Mouse (Mus musculus) hindbrain, embryonic 16.5 days (tissue): ENCODE data around the gene Spata3. TPM values are rescaled to one million over a fixed set of nuclear protein-coding genes. Genes with fewer than 3 reads are reported as not detected.
A peak's percentile ranks its signal among the peaks of the same experiment; 100 is the strongest.

Source experiments
- ATAC-seq: fragments of 200-750 bp; cut with Nextera tagmentation; 2 replicates; pipeline ENCODE4 v1.8.0; 2017; ENCODE audit warnings: moderate TSS enrichment, moderate library complexity
- H3K27ac ChIP-seq: fragments of 300-500 bp; sonication (generic); 2 replicates; pipeline ENCODE4 v1.5.1; 2014; ENCODE audit warnings: low read depth, mild to moderate bottlenecking, control low read depth, low read length, moderate library complexity
- H3K27me3 ChIP-seq: fragments of 300-500 bp; sonication (generic); replicated peaks from 2 replicates; pipeline ENCODE4 v1.6.1; 2014; ENCODE audit warnings: low read length; ENCODE audit not compliant: control insufficient read depth, insufficient read depth
- H3K36me3 ChIP-seq: fragments of 300-500 bp; sonication (generic); 2 replicates; pipeline ENCODE4 v1.6.1; 2014; ENCODE audit warnings: mild to moderate bottlenecking, low read length, moderate library complexity, mixed read lengths; ENCODE audit not compliant: control insufficient read depth, insufficient read depth
- H3K4me1 ChIP-seq: fragments of 300-500 bp; sonication (generic); 2 replicates; pipeline ENCODE4 v1.6.1; 2014; ENCODE audit warnings: low read depth, low read length; ENCODE audit not compliant: control insufficient read depth, insufficient read depth
- H3K4me2 ChIP-seq: fragments of 300-500 bp; sonication (generic); 2 replicates; pipeline ENCODE4 v1.6.1; 2014; ENCODE audit warnings: mild to moderate bottlenecking, low read length, control low read depth, moderate library complexity
- H3K4me3 ChIP-seq: fragments of 300-500 bp; sonication (generic); 2 replicates; pipeline ENCODE4 v1.5.1; 2014; ENCODE audit warnings: mild to moderate bottlenecking, low read length, control low read depth, moderate library complexity
- H3K9ac ChIP-seq: fragments of 300-500 bp; sonication (generic); 2 replicates; pipeline ENCODE4 v1.6.1; 2014; ENCODE audit warnings: low read depth, mild to moderate bottlenecking, control low read depth, low read length, moderate library complexity
- H3K9me3 ChIP-seq: fragments of 300-500 bp; sonication (generic); 2 replicates; pipeline ENCODE4 v1.6.1; 2014; ENCODE audit warnings: mild to moderate bottlenecking, low read length, moderate library complexity; ENCODE audit not compliant: control insufficient read depth
- WGBS: fragments of 180-500 bp; shearing (Covaris S2); extraction: QIAGEN DNeasy Blood & Tissue Kit; methylation state at CpG from one replicate; pipeline ENCODE4 v1.1.7; 2014; 5-methylcytosine and 5-hydroxymethylcytosine counted together
- polyA plus RNA-seq: library from polyadenylated mRNA; unstranded; fragments of >200 nt; fragmentation: Nextera tagmentation; extraction: Ambion mirVana; gene quantifications from 2 replicates; pipeline ENCODE4 v1.2.1, GENCODE M21; 2015

Spata3 gene
- polyA plus RNA-seq: 0.56 and 0.89 TPM in 2 replicates

GRCm38 (mm10) chr1:86016516-86016915, at the start of gene Spata3:
TSS of gene Spata3 (plus strand) at chr1:86016816.
- Histone ChIP-seq H3K9me3 (no peaks in the 10 kb centered on the region), H3K4me2 (no peak within 1 kb of the TSS), H3K9ac (no peak within 1 kb of the TSS), H3K4me3 (no peak within 1 kb of the TSS), H3K27me3 (peaks cover 10% of the 10 kb centered on the region), H3K4me1 (peaks cover 11% of the 10 kb centered on the region), H3K36me3 (no peaks in the 10 kb centered on the region), H3K27ac (no peak within 1 kb of the TSS)
- WGBS: 93% methylated on average over 8 of the region's 8 CpGs
- ATAC-seq: no peak

- no peak overlapping the region for H3K9ac ChIP-seq
- peak; percentile 69 for ATAC-seq
- no peaks in the 10 kb centered on the region for H3K36me3 ChIP-seq
- H3K4me3 ChIP-seq: no peak overlapping the region
- no peaks in the 10 kb centered on the region for H3K27me3 ChIP-seq
- peak overlapping the region; percentile 52; the same call in 1 of the 2 replicates for H3K27ac ChIP-seq
- H3K4me1 ChIP-seq: no peaks in the 10 kb centered on the region
- 73% methylated on average over 1 of the region's 1 CpGs for WGBS
- H3K9me3 ChIP-seq: no peaks in the 10 kb centered on the region
- H3K4me2 ChIP-seq: no peak overlapping the region
These were observed 47.5 kb upstream of the Spata3 start for GRCm38 (mm10) chr1:85969081-85969480.

GRCm38 (mm10) chr1:85969519-85969918, 47.1 kb upstream of the Spata3 start:
- WGBS: 63% methylated on average over 1 of the region's 1 CpGs
- Histone ChIP-seq H3K27ac (peak overlapping the region; percentile 52; the same call in 1 of the 2 replicates), H3K9me3 (no peaks in the 10 kb centered on the region), H3K27me3 (no peaks in the 10 kb centered on the region), H3K36me3 (no peaks in the 10 kb centered on the region), H3K4me3 (no peak overlapping the region), H3K4me1 (no peaks in the 10 kb centered on the region), H3K4me2 (no peak overlapping the region), H3K9ac (no peak overlapping the region)
- peak; percentile 87 for ATAC-seq

- no peaks in the 10 kb centered on the region for H3K4me1 ChIP-seq
- H3K4me3 ChIP-seq: no peak overlapping the region
- no peak for ATAC-seq
- no peak overlapping the region for H3K9ac ChIP-seq
- H3K9me3 ChIP-seq: no peaks in the 10 kb centered on the region
- H3K27ac ChIP-seq: no peak overlapping the region
- WGBS: 92% methylated on average over 3 of the region's 3 CpGs
- no peaks in the 10 kb centered on the region for H3K27me3 ChIP-seq
- no peak overlapping the region for H3K4me2 ChIP-seq
- H3K36me3 ChIP-seq: no peaks in the 10 kb centered on the region
These were observed 45.5 kb upstream of the Spata3 start for GRCm38 (mm10) chr1:85971070-85971469.

- no peak overlapping the region for H3K4me2 ChIP-seq
- H3K4me3 ChIP-seq: no peak overlapping the region
- no peaks in the 10 kb centered on the region for H3K27me3 ChIP-seq
- H3K4me1 ChIP-seq: no peaks in the 10 kb centered on the region
- no peaks in the 10 kb centered on the region for H3K36me3 ChIP-seq
- no peak overlapping the region for H3K27ac ChIP-seq
- no peak overlapping the region for H3K9ac ChIP-seq
- WGBS: 60% methylated on average over 3 of the region's 3 CpGs
- H3K9me3 ChIP-seq: no peaks in the 10 kb centered on the region
- no peak for ATAC-seq
These were observed 44.3 kb upstream of the Spata3 start for GRCm38 (mm10) chr1:85972341-85972740.

GRCm38 (mm10) chr1:85973468-85973877, 43.1 kb upstream of the Spata3 start:
- Histone ChIP-seq H3K27ac (no peak overlapping the region), H3K4me3 (no peak overlapping the region), H3K9me3 (no peaks in the 10 kb centered on the region), H3K27me3 (no peaks in the 10 kb centered on the region), H3K4me1 (no peaks in the 10 kb centered on the region), H3K4me2 (no peak overlapping the region), H3K9ac (no peak overlapping the region), H3K36me3 (no peaks in the 10 kb centered on the region)
- WGBS: 91% methylated on average over 2 of the region's 2 CpGs
- no peak for ATAC-seq

- H3K4me1 ChIP-seq: no peaks in the 10 kb centered on the region
- no peaks in the 10 kb centered on the region for H3K9me3 ChIP-seq
- no peaks in the 10 kb centered on the region for H3K27me3 ChIP-seq
- no peaks in the 10 kb centered on the region for H3K36me3 ChIP-seq
- H3K4me2 ChIP-seq: no peak overlapping the region
- 70% methylated on average over 3 of the region's 3 CpGs for WGBS
- H3K9ac ChIP-seq: no peak overlapping the region
- H3K27ac ChIP-seq: no peak overlapping the region
- H3K4me3 ChIP-seq: no peak overlapping the region
- no peak for ATAC-seq
These were observed 38.9 kb upstream of the Spata3 start for GRCm38 (mm10) chr1:85977709-85978108.

- no peak overlapping the region for H3K9ac ChIP-seq
- no peak overlapping the region for H3K4me3 ChIP-seq
- no peaks in the 10 kb centered on the region for H3K36me3 ChIP-seq
- H3K4me1 ChIP-seq: no peaks in the 10 kb centered on the region
- no peaks in the 10 kb centered on the region for H3K27me3 ChIP-seq
- H3K9me3 ChIP-seq: no peaks in the 10 kb centered on the region
- no peak for ATAC-seq
- no peak overlapping the region for H3K4me2 ChIP-seq
- 59% methylated on average over 7 of the region's 7 CpGs for WGBS
- H3K27ac ChIP-seq: no peak overlapping the region
These were observed 34.8 kb upstream of the Spata3 start for GRCm38 (mm10) chr1:85981738-85982357.

GRCm38 (mm10) chr1:85985784-85986183, 30.8 kb upstream of the Spata3 start:
- Histone ChIP-seq H3K27me3 (no peaks in the 10 kb centered on the region), H3K4me1 (no peaks in the 10 kb centered on the region), H3K9me3 (no peaks in the 10 kb centered on the region), H3K4me3 (no peak overlapping the region), H3K27ac (no peak overlapping the region), H3K9ac (no peak overlapping the region), H3K4me2 (no peak overlapping the region), H3K36me3 (no peaks in the 10 kb centered on the region)
- WGBS: 88% methylated on average over 3 of the region's 3 CpGs
- no peak for ATAC-seq
